In genomic region chr10:127156511-127156910, GRCm38 (mm10) we compare ENCODE assay signal across 20 mouse cellular contexts. TPM values are rescaled to one million over a fixed set of nuclear protein-coding genes. Genes with fewer than 3 reads are reported as not detected.
A peak's percentile ranks its signal among the peaks of the same experiment; 100 is the strongest.
DNase-seq lines count a peak whose midpoint lies in the region; ATAC-seq and TF ChIP-seq lines count a peak whose summit lies in the region.
"Had no signal": no experiment of that assay in that cellular context is flagged by ENCODE, and none has a peak within 500 bp of the region (broad histone marks: within the 10 kb centered on the region; RNA-seq: fewer than 3 reads in every experiment).

No protein-coding gene starts in this region.

- H3K27me3 ChIP-seq in intestine, embryonic 15.5 days (replicated peaks) = no peaks in the 10 kb centered on the region
- H3K27me3 ChIP-seq in intestine, postnatal 0 days (replicated peaks; ENCODE audit: control insufficient read depth, insufficient read depth, low read length) = no peaks in the 10 kb centered on the region
- no peaks in the 10 kb centered on the region for H3K27me3 ChIP-seq in liver, embryonic 15.5 days
- H3K27me3 ChIP-seq in small intestine, adult 2 months (ENCODE audit: control insufficient read depth, insufficient read depth, low read length) = no peaks in the 10 kb centered on the region
- H3K27me3 ChIP-seq: forebrain, embryonic 13.5 days had no signal

- no peaks in the 10 kb centered on the region for H3K9me3 ChIP-seq in intestine, embryonic 15.5 days
- H3K9me3 ChIP-seq in intestine, postnatal 0 days (ENCODE audit: control insufficient read depth) = no peaks in the 10 kb centered on the region
- H3K9me3 ChIP-seq in liver, embryonic 15.5 days (replicated peaks) = no peaks in the 10 kb centered on the region
- H3K9me3 ChIP-seq: forebrain, embryonic 13.5 days; heart, embryonic 10.5 days; hindbrain, embryonic 12.5 days had no signal

- peak overlapping the region; percentile 51; the same call in 1 of the 2 replicates for H3K27ac ChIP-seq in intestine, embryonic 15.5 days
- H3K27ac ChIP-seq in intestine, postnatal 0 days (ENCODE audit: low read depth, low read length) = no peak overlapping the region
- peak overlapping the region; percentile 43 for H3K27ac ChIP-seq in liver, embryonic 15.5 days (replicated peaks)
- H3K27ac ChIP-seq in small intestine, adult 2 months (ENCODE audit: insufficient read depth, low read depth, low read length) = peak overlapping the region; percentile 99
- H3K27ac ChIP-seq: forebrain, embryonic 10.5 days; forebrain, embryonic 13.5 days; heart, adult 2 months; heart, embryonic 10.5 days; hindbrain, embryonic 12.5 days had no signal

- no peaks in the 10 kb centered on the region for H3K36me3 ChIP-seq in intestine, embryonic 15.5 days
- H3K36me3 ChIP-seq in intestine, postnatal 0 days (ENCODE audit: control insufficient read depth, insufficient read depth) = no peaks in the 10 kb centered on the region
- no peaks in the 10 kb centered on the region for H3K36me3 ChIP-seq in liver, embryonic 15.5 days (replicated peaks)
- no peaks in the 10 kb centered on the region for H3K36me3 ChIP-seq in small intestine, adult 2 months (ENCODE audit: control insufficient read depth, insufficient read depth, low read length)
- H3K36me3 ChIP-seq: forebrain, embryonic 10.5 days; heart, embryonic 10.5 days; hindbrain, embryonic 12.5 days had no signal

- no peak overlapping the region for H3K4me2 ChIP-seq in intestine, embryonic 15.5 days (replicated peaks)
- no peak overlapping the region for H3K4me2 ChIP-seq in intestine, postnatal 0 days (replicated peaks; ENCODE audit: low read depth)
- no peak overlapping the region for H3K4me2 ChIP-seq in liver, embryonic 15.5 days
- H3K4me2 ChIP-seq: forebrain, embryonic 13.5 days; hindbrain, embryonic 12.5 days had no signal

- H3K4me3 ChIP-seq in intestine, embryonic 15.5 days (replicated peaks) = no peak overlapping the region
- no peak overlapping the region for H3K4me3 ChIP-seq in intestine, postnatal 0 days (ENCODE audit: low read depth, low read length)
- no peak overlapping the region for H3K4me3 ChIP-seq in liver, embryonic 15.5 days (replicated peaks)
- H3K4me3 ChIP-seq in small intestine, adult 2 months (ENCODE audit: low read depth, low read length) = no peak overlapping the region
- H3K4me3 ChIP-seq: forebrain, embryonic 10.5 days; forebrain, embryonic 13.5 days; heart, adult 2 months; heart, embryonic 10.5 days; hindbrain, embryonic 12.5 days had no signal

- ATAC-seq in intestine, embryonic 15.5 days = 0 out of 2 replicates have a peak, but pooled peaks have one; percentile 37
- no peak for ATAC-seq in intestine, postnatal 0 days
- 0 out of 2 replicates have a peak, but pooled peaks have one; percentile 27 for ATAC-seq in liver, embryonic 15.5 days (ENCODE audit: insufficient read depth)
- ATAC-seq: forebrain, embryonic 13.5 days; forebrain, embryonic 16.5 days had no signal

- DNase-seq in liver = no peak
- DNase-seq in spleen, adult 12 weeks (ENCODE audit: low spot score) = no peak
- no peak for DNase-seq in thymus, postnatal 14 days
- DNase-seq: adrenal gland, postnatal 10 days; adrenal gland, postnatal 36 days; cerebellum, adult 18-20 months; cerebellum, adult 9-10 months; cerebellum, postnatal 14 days; gastrocnemius, postnatal 10 days; gastrocnemius, postnatal 36 days; heart, adult 2 months had no signal

- TF ChIP-seq POLR2A in small intestine, adult 2 months (IDR thresholded peaks at IDR 0.05; ENCODE audit: low read depth, low read length) = no peak

- TF ChIP-seq CTCF in intestine, postnatal 0 days (IDR thresholded peaks at IDR 0.05; ENCODE audit: low read depth) = no peak
- no peak for TF ChIP-seq CTCF in small intestine, adult 2 months (IDR thresholded peaks at IDR 0.05; ENCODE audit: extremely low read depth, insufficient read length, insufficient replicate concordance, low read depth, low read length)

- H3K4me1 ChIP-seq in intestine, embryonic 15.5 days (replicated peaks) = 0 out of 2 replicates have a peak, but pooled peaks cover 3% of the 10 kb centered on the region
- H3K4me1 ChIP-seq in intestine, postnatal 0 days (replicated peaks; ENCODE audit: control insufficient read depth, insufficient read depth, low read length) = no peaks in the 10 kb centered on the region
- peaks cover 8% of the 10 kb centered on the region for H3K4me1 ChIP-seq in liver, embryonic 15.5 days (replicated peaks)
- H3K4me1 ChIP-seq in small intestine, adult 2 months (ENCODE audit: control insufficient read depth, insufficient read depth, insufficient read length, low read length) = peaks cover 37% of the 10 kb centered on the region
- H3K4me1 ChIP-seq: forebrain, embryonic 10.5 days; forebrain, embryonic 13.5 days; heart, embryonic 10.5 days; hindbrain, embryonic 12.5 days had no signal

- no peak overlapping the region for H3K9ac ChIP-seq in intestine, embryonic 15.5 days
- no peak overlapping the region for H3K9ac ChIP-seq in intestine, postnatal 0 days (ENCODE audit: low read depth, low read length)
- no peak overlapping the region for H3K9ac ChIP-seq in liver, embryonic 15.5 days
- H3K9ac ChIP-seq: forebrain, embryonic 13.5 days; hindbrain, embryonic 12.5 days had no signal

- WGBS in intestine, embryonic 15.5 days = 48% methylated on average over 1 of the region's 1 CpGs
- 53% methylated on average over 1 of the region's 1 CpGs for WGBS in intestine, postnatal 0 days
- WGBS in liver, embryonic 15.5 days (ENCODE audit: insufficient replicate concordance) = 69% methylated on average over 1 of the region's 1 CpGs
- WGBS in small intestine, adult 2 months = 17% methylated on average over 1 of the region's 1 CpGs

RNA-seq across cellular contexts. Expression of gene B4galnt1, which starts 8.5 kb away (rescaled TPM):
- 52.5 and 55.2 TPM in 2 replicates for polyA plus RNA-seq in intestine, embryonic 15.5 days (2015; fragmentation: Nextera tagmentation; extraction: Ambion mirVana)
- 29.4 and 34.1 TPM in 2 replicates for polyA plus RNA-seq in intestine, postnatal 0 days (2015; fragmentation: Nextera tagmentation; extraction: Ambion mirVana)
- 19.3 and 21.0 TPM in 2 replicates for polyA plus RNA-seq in liver, embryonic 15.5 days (2015; fragmentation: Nextera tagmentation; extraction: Ambion mirVana)
- polyA plus RNA-seq in small intestine, adult 2 months (2012; rRNA removed) = 228 and 484 TPM in 2 replicates

RNA-seq across cellular contexts. Expression of gene Slc26a10, which starts 23.9 kb away (rescaled TPM):
- 0.98 and 1.1 TPM in 2 replicates for polyA plus RNA-seq in intestine, embryonic 15.5 days (2015; fragmentation: Nextera tagmentation; extraction: Ambion mirVana)
- polyA plus RNA-seq in intestine, postnatal 0 days (2015; fragmentation: Nextera tagmentation; extraction: Ambion mirVana) = 0.52 and 0.65 TPM in 2 replicates
- polyA plus RNA-seq in liver, embryonic 15.5 days (2015; fragmentation: Nextera tagmentation; extraction: Ambion mirVana) = 2.1 and 3.2 TPM in 2 replicates
- polyA plus RNA-seq in small intestine, adult 2 months (2012; rRNA removed) = 0.56 and 0.85 TPM in 2 replicates

RNA-seq across cellular contexts. Expression of gene Arhgef25, which starts 33.4 kb away (rescaled TPM):
- 46.8 and 50.4 TPM in 2 replicates for polyA plus RNA-seq in intestine, embryonic 15.5 days (2015; fragmentation: Nextera tagmentation; extraction: Ambion mirVana)
- polyA plus RNA-seq in intestine, postnatal 0 days (2015; fragmentation: Nextera tagmentation; extraction: Ambion mirVana) = 14.4 and 15.1 TPM in 2 replicates
- polyA plus RNA-seq in liver, embryonic 15.5 days (2015; fragmentation: Nextera tagmentation; extraction: Ambion mirVana) = 5.4 and 5.8 TPM in 2 replicates
- 8.8 and 10.4 TPM in 2 replicates for polyA plus RNA-seq in small intestine, adult 2 months (2012; rRNA removed)

RNA-seq across cellular contexts. Expression of gene Os9, which starts 35.6 kb away (rescaled TPM):
- 93.0 and 104 TPM in 2 replicates for polyA plus RNA-seq in intestine, embryonic 15.5 days (2015; fragmentation: Nextera tagmentation; extraction: Ambion mirVana)
- polyA plus RNA-seq in intestine, postnatal 0 days (2015; fragmentation: Nextera tagmentation; extraction: Ambion mirVana) = 113 and 116 TPM in 2 replicates
- 54.0 and 58.1 TPM in 2 replicates for polyA plus RNA-seq in liver, embryonic 15.5 days (2015; fragmentation: Nextera tagmentation; extraction: Ambion mirVana)
- polyA plus RNA-seq in small intestine, adult 2 months (2012; rRNA removed) = 59.8 and 117 TPM in 2 replicates

RNA-seq across cellular contexts. Expression of gene Dtx3, which starts 39.0 kb away (rescaled TPM):
- polyA plus RNA-seq in intestine, embryonic 15.5 days (2015; fragmentation: Nextera tagmentation; extraction: Ambion mirVana) = 70.6 and 75.4 TPM in 2 replicates
- polyA plus RNA-seq in intestine, postnatal 0 days (2015; fragmentation: Nextera tagmentation; extraction: Ambion mirVana) = 22.2 and 24.6 TPM in 2 replicates
- polyA plus RNA-seq in liver, embryonic 15.5 days (2015; fragmentation: Nextera tagmentation; extraction: Ambion mirVana) = 16.7 and 16.9 TPM in 2 replicates
- 24.0 and 35.3 TPM in 2 replicates for polyA plus RNA-seq in small intestine, adult 2 months (2012; rRNA removed)
